Mouse (Mus musculus) right cerebral cortex, postnatal 25 days (tissue): ENCODE results near the gene Rad50.

Experiments used
- DNase-seq: peaks from one replicate; pipeline ENCODE4 v3.0.0; 2022

The Rad50 gene

DNA sequence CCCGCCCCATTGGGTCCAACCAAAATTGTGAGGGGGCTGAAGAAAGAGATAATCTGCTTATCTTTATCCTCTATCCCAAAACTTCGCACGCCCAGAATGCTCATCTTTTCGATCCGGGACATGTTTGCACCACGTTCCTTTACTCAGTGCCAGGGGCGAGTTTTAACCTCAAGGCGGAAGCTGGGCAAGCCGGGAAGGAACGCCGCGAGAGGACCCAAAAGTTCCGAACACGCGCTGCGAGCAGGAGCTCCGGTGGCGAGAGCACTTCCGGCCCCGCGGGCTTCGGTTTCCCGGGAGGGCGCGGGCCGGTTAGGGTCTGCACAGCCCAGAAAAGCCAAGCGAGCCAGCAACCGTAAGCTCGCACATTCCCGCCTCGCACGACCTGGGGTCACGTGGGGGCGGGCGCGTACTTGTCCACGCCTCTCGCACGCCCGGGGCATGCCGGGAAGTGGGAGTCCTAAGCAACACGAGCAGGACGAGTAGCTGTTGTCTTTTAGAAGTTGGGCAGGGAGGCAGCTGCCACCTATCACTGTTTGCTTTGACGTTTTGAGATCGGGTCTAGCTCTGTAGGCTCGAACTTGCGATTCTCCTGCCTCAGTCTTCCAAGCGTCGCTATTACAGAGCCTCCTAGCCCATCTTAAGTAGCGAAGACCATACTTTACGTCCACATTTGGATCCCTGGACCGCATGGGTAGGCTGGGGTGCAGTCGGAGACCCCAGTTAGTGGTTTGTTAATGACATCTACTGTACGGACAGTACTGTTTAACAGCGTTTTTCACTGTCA, at the start of gene Rad50:
TSS of gene Rad50 (minus strand) at position 386 of the 784 bp plus-strand sequence.
- peak; percentile 91 for DNase-seq

DNA sequence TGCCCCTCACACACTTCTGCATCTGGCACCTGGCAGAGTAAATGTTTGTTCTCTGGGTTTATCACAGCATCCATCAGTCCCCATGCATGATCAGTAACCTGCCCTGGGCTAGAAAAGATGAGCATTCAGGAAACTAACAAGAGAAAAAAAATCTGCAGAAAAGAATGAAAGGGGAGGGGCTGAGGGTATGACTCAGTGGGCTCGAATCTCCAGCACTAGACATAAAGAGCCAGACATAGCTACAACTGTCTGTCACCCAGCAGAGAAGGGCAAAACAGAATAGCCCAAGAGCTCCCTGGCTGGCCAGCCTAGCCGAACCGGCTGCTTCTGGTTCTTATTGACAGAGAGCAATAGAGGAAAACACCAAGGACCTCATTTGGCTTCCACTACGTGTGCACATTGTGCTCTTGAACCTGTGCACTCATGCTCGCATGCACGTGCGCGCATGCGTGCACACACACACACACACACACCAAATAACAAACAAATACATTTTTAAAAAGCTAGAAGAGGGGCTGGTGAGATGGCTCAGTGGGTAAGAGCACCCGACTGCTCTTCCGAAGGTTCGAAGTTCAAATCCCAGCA, 48.0 kb upstream of the Rad50 start:
- DNase-seq, result no peak

DNA sequence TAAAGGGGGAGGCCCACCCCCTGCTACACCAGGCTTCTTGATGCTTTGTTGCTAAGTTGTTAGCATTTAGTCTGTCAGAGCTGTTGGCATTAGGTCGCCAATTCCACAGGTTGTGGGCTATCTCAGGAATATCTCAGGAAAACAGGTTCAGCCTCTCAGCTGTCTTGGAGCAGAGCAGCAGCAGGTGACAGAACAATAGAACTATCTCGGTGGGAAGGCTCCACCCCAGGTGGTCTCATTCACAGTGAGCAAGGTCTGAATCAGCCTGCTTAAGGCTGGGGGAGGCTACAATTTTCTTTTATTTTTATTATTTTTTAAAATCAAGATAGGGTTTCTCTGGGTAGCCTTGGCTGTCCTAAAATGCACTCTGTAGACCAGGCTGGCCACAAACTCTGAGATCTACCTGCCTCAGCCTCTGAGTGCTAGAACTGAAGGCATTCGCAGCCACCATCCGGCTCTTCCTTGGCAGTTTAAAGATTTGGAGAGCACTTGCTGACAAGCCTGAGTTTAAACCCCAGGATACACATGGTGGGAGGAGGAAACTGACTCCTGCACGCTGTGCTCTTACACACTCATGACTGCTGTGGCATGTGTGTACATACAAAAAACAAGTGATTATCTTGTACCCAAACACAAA, 42.7 kb upstream of the Rad50 start:
- no peak for DNase-seq

GRCm38 (mm10) chr11:53749306-53749705, 42.2 kb upstream of the Rad50 start:
- DNase-seq, result no peak

GRCm38 (mm10) chr11:53748614-53749013, 41.5 kb upstream of the Rad50 start:
- DNase-seq, result no peak

DNA sequence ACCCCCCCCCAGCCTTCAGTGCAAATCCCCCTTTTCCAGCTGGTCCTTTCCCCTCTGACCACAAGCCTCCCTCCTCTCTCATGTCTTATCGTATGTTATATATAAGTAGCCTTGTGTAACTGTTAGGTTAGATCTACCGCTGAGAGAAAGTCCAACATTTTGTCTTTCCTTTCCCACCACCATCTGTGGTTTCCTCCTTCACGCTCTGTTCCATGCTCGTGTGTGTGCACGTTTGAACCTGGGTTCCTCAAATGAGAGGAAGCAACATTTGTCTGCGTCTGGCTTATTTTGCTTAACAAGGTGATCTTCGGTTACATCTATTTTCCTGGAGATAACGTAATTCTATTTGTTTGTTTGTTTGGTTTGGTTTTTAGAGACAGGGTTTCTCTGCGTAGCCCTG, 40.9 kb upstream of the Rad50 start:
- DNase-seq, result no peak

DNA sequence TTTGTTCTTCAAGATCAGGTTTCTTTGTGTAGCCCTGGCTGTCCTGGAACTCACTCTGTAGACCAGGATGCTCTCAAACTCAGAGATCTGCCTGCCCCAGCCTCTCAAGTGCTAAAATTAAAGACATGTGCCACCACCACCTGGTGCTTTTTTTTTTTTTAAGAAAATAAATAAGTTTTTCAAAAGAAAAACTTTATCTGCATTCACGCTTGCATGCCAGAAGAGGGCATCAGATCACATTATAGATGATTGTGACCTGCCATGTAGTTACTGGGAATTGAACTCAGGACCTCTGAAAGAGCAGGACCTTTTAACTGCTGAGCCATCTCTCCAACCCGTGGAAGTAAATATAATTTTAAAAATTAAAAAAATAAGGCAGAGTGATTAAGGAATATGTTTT, 38.1 kb upstream of the Rad50 start:
- DNase-seq, result no peak

DNA sequence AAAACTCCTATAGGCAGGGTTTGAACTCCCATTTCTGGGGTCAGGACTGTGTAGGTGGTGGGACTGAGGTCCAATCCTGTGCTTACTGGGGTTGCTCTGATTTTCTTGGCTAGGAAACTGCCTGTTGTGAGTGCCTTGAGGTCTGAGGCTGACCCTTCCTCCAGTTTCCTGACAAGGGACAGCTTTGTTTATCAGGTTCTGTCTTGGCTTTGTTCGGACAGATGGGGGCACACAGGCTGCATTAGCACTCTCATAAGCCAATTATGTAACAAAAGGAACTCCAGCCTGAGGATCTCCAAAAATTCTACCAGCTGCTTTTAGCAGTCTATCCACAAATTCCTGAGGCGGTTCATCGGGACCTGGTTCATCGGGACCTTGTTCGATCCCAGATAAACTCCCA, 35.2 kb upstream of the Rad50 start:
- no peak for DNase-seq

- DNase-seq, result peak; percentile 44
Observed at GRCm38 (mm10) chr11:53737573-53737946, 30.4 kb upstream of the Rad50 start.

DNA sequence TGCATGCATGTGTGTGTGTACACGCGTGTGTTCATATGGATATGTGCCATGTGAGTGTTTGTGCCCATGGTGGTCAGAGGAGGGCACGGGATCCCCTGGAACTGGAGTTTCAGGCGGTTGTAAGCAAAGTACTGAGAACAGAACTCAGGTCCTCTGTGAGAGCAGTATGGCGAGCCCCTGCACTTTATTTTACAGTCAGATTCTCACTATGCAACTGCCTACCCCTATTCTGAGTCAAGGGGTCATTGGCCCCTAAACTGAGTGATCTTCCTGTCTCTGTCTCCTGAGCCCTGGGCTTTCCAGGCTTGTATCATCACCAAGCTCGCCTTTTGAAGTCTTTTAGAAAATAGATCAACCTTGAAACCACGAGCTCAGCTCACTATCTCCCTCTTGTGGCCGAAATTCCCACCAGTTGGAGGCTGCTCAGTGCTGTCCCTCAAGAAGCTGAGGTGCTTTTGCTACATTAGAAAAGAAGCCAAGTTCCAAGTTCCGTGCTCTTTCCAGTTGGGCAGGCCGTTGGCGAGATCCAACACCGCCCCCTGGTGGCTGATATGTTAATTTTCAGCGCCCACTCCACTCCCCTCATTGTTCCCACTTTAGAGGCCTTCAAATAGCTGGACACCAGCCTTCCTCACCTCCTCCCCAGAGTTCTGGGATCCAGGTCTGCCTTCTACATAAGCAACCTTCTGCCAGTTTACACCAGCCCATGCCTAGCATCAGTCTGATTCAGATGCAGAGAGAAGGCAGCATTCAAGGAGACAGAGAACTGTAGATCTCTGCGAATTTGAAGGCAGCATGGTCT, 29.9 kb upstream of the Rad50 start:
- peak; percentile 61 for DNase-seq

GRCm38 (mm10) chr11:53735682-53736245, 28.6 kb upstream of the Rad50 start:
- DNase-seq, result peak; percentile 24

GRCm38 (mm10) chr11:53734970-53735681, 28.0 kb upstream of the Rad50 start:
- DNase-seq, result no peak

DNA sequence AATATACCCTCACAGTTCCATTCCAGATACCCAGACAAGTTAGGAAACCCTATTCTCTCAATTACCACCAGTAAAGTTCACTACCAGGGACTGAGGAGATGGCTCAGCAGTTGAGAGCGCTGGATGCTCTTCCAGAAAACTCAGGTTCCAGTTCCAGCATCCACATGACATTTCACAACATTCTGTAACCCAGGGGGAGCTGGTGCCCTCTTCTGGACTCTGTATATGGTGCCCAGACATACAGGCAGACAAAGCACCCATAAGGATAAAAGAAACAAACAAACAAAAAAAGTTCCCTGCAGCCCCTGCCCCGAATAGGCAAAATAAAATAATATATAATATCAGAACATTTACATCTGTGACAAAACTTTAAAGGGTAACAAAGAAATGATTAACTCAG, 27.3 kb upstream of the Rad50 start:
- DNase-seq, result no peak

DNA sequence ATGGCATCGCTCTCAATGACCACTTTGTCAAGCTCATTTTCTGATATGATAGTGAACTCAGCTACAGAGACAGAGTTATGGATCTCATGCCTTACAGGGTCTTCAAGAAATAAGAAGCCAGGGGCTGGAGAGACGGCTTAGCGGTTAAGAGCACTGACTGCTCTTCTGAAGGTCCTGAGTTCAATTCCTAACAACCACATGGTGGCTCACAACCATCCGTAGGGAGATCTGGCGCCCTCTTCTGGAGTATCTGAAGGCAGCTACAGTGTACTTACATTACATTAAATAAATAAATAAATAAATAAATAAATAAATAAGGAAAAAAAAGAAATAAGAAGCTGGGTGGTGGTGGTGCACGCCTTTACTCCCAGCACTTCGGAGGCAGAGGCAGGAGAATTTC, 26.7 kb upstream of the Rad50 start:
- no peak for DNase-seq

GRCm38 (mm10) chr11:53732244-53732643, 25.1 kb upstream of the Rad50 start:
- no peak for DNase-seq

GRCm38 (mm10) chr11:53731457-53731856, 24.3 kb upstream of the Rad50 start:
- DNase-seq, result no peak

DNA sequence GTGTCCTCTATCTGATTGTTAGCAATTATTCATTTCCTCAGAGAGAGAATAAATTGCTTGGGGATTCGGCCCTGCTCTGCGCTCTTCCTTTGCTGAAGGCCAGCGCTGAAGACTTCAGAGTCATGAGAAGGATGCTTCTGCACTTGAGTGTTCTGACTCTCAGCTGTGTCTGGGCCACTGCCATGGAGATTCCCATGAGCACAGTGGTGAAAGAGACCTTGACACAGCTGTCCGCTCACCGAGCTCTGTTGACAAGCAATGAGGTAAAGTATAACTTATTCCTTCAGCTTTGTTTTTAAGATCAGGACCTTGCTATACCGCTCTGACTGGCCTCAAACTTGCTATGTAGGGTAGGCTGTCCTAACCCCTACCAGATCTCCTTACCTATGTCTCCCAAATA, 13.6 kb upstream of the Rad50 start, which contains the start of gene Il5:
TSS of gene Il5 (plus strand) at position 80 of the 400 bp plus-strand sequence.
- no peak for DNase-seq

DNA sequence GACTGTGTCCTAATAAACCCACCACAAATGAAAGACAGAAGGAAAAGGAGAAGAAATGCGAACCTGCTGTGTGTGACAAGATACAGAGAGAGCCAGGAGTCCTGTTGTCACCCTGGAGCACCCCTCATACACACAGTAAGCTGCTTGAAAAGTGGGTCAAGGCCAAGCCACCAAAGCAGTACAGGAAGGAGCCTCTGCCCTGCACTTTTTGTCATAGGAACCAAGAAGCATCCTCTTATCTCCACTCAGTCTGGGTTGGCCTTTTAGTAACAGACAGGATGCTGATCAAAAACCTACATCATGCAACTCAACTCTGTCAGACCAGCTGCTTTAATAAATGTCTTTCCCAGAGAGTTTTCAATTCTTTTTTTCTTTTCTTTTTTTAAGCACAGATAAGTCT, 12.6 kb upstream of the Rad50 start:
- DNase-seq, result no peak

GRCm38 (mm10) chr11:53707718-53708009, 545 bp upstream of the Rad50 start:
- DNase-seq, result no peak

DNA sequence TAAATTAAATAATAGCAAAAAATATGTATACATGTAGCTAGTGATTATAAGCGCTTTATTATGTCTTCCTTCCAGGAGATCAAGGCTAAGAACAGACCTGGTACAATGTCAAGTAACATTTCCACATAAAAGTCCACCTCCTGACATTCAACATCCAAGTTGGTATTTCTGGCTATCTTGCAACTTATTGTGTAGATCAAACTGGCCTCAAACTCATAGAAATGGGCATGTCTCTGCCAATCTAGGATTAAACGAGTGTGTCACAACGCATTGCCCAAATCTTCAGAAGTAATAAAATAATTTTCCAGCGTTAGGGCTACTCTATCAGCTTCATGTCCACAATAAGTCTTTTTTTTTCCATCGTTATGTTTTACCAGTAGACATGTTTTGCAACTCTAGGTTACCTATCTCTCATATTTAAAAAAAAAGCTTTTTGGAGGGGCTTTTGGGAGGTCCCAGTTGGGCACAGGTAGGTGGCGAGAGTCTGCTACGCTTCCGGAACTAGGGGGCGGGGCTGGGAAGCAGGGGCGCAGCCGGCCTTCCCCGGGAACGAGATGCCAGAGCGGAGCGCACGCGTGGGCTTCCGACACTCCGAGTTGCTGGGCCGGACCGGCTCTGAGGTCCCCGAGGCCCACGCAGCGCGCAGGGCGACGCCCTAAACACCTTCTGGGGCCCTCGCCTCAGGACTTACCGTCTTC, 734 bp downstream of the Rad50 start:
- DNase-seq, result peak; percentile 13

DNA sequence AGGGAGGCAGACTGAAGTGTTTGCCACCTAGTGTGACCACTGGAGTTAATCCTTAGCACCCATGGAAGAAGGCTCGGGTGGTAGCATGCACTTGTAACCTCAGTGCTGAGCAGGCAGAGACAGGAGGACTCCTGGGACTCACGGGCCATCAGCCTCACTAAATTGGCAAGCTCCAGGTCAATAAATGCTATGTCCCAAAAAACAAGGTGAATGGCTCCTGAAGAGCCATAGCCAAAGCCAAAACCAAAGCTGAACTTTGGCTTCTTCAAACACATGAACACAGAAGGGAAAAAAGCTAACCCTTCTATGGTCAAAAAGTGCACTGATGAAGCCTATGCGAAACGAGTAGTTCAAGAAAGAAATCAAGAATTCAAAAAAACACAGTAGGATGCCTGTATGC, 7.8 kb downstream of the Rad50 start:
- DNase-seq, result no peak

DNA sequence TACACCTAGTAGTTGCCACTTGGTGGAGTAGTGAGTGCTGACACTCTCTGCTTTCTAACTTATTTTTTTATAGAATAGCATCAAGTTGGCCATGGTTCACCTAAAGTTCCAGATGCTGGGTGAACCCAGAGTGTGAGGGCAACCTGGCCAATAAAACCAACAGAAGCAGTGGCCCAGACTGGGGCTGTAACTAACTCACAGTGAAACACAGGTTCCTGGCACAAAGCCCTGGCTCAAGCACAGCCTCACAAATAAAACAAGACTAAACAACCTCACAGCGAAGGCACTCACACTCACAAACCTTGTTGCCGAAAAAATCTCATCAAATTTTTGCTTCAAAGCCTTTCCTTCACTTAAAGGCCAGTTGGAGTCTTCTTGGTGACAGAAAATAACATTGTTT, 8.6 kb downstream of the Rad50 start:
- DNase-seq, result no peak
